Mouse (Mus musculus): ENCODE measurements at regions not wholly inside any gene's neighbourhood (a gene's known extent, or its start where the extent isn't known, plus 50 kb on each side); places are given as distances from the start of the nearest gene placed in this dataset.

- peak; percentile 35 to 80 for DNase-seq
Measured at GRCm38 (mm10) chr15:7459992-7460820, 62.0 kb upstream of the Egflam start.

GRCm38 (mm10) chr15:7462549-7462948, 64.4 kb upstream of the Egflam start:
- no peak for DNase-seq

GRCm38 (mm10) chr15:7463444-7464350, 65.5 kb upstream of the Egflam start:
- DNase-seq = no peak

GRCm38 (mm10) chr15:7480211-7480610, 82.0 kb upstream of the Egflam start:
- DNase-seq = peak; percentile 47 to 60

- peak in 1 of 2 experiments; percentile 4 for DNase-seq
Measured at GRCm38 (mm10) chr15:7480792-7481210, 82.6 kb upstream of the Egflam start.

- DNase-seq = no peak
Measured at GRCm38 (mm10) chr15:7483686-7484085, 85.5 kb upstream of the Egflam start.

GRCm38 (mm10) chr15:7491091-7491490, 92.9 kb upstream of the Egflam start:
- DNase-seq = no peak

- no peak for DNase-seq
Measured at GRCm38 (mm10) chr15:7493126-7493669, 95.0 kb upstream of the Egflam start.

GRCm38 (mm10) chr15:7497852-7498251, 99.7 kb upstream of the Egflam start:
- no peak for DNase-seq

- no peak for DNase-seq
Measured at GRCm38 (mm10) chr15:7508535-7508934, 110.3 kb upstream of the Egflam start.

- no peak for DNase-seq
Measured at GRCm38 (mm10) chr15:7514743-7515273, 116.6 kb upstream of the Egflam start.

- no peak for DNase-seq
Measured at GRCm38 (mm10) chr15:7521611-7522010, 123.4 kb upstream of the Egflam start.

- DNase-seq = no peak
Measured at GRCm38 (mm10) chr15:7522902-7523786, 124.9 kb upstream of the Egflam start.

- DNase-seq = no peak
Measured at GRCm38 (mm10) chr15:7530959-7531588, 132.9 kb upstream of the Egflam start.

GRCm38 (mm10) chr15:7537858-7538257, 139.7 kb upstream of the Egflam start:
- DNase-seq = no peak

- DNase-seq = no peak
Measured at GRCm38 (mm10) chr15:7553190-7553895, 155.1 kb upstream of the Egflam start.

GRCm38 (mm10) chr15:7554433-7554832, 156.2 kb upstream of the Egflam start:
- no peak for DNase-seq

GRCm38 (mm10) chr15:7563279-7563678, 165.1 kb upstream of the Egflam start:
- no peak for DNase-seq

GRCm38 (mm10) chr15:7563726-7564125, 165.5 kb upstream of the Egflam start:
- peak; percentile 64 to 78 for DNase-seq

- no peak for DNase-seq
Measured at GRCm38 (mm10) chr15:7572221-7572620, 174.0 kb upstream of the Egflam start.
